Mouse (Mus musculus): ENCODE results near the gene Gm20716. TPM values are rescaled to one million over a fixed set of nuclear protein-coding genes. Genes with fewer than 3 reads are reported as not detected.

The Gm20716 gene
- not detected in 2 replicates for polyA plus RNA-seq (2012; ENCODE audit: insufficient read depth, insufficient read length, low replicate concordance, missing spikeins)

GRCm38 (mm10) chr2:168230026-168230728, at the start of gene Gm20716, which contains the start of the genes Dpm1 and Mocs3:
Gene Gm20716, minus strand, starts transcription at chr2:168230364.
Gene Dpm1, minus strand, starts transcription at chr2:168230591.
Gene Mocs3, plus strand, starts transcription at chr2:168230622.
- peak within 1 kb of the TSS; percentile 98 for H3K27ac ChIP-seq (ENCODE audit: insufficient read depth, low read depth, low read length)
- under 1% methylated on average over 73 of the region's 73 CpGs for WGBS
- H3K4me3 ChIP-seq (ENCODE audit: insufficient read depth, low read depth, low read length), result peak within 1 kb of the TSS; percentile 65
- peaks cover 16% of the 10 kb centered on the region for H3K4me1 ChIP-seq (ENCODE audit: control insufficient read depth, insufficient read depth, low read length)
- no peak for TF ChIP-seq CTCF (IDR thresholded peaks at IDR 0.05; ENCODE audit: insufficient read depth, low read depth, low read length)
- peak; percentile 83 for TF ChIP-seq POLR2A (IDR thresholded peaks at IDR 0.05; ENCODE audit: insufficient read depth, low read depth, low read length)

- TF ChIP-seq CTCF (IDR thresholded peaks at IDR 0.05; ENCODE audit: insufficient read depth, low read depth, low read length) (peak; percentile 83), POLR2A (IDR thresholded peaks at IDR 0.05; ENCODE audit: insufficient read depth, low read depth, low read length) (no peak)
- no peak overlapping the region for H3K27ac ChIP-seq (ENCODE audit: insufficient read depth, low read depth, low read length)
- H3K4me3 ChIP-seq (ENCODE audit: insufficient read depth, low read depth, low read length), result no peak overlapping the region
- H3K4me1 ChIP-seq (ENCODE audit: control insufficient read depth, insufficient read depth, low read length), result no peaks in the 10 kb centered on the region
- WGBS, result 14% methylated on average over 11 of the region's 11 CpGs
These were observed 44.3 kb upstream of the Gm20716 start for GRCm38 (mm10) chr2:168274374-168274935.

GRCm38 (mm10) chr2:168273387-168273786, 43.2 kb upstream of the Gm20716 start:
- Histone ChIP-seq H3K4me1 (ENCODE audit: control insufficient read depth, insufficient read depth, low read length) (no peaks in the 10 kb centered on the region), H3K27ac (ENCODE audit: insufficient read depth, low read depth, low read length) (no peak overlapping the region), H3K4me3 (ENCODE audit: insufficient read depth, low read depth, low read length) (no peak overlapping the region)
- WGBS, result 62% methylated on average over 9 of the region's 9 CpGs
- TF ChIP-seq POLR2A (IDR thresholded peaks at IDR 0.05; ENCODE audit: insufficient read depth, low read depth, low read length) (no peak), CTCF (IDR thresholded peaks at IDR 0.05; ENCODE audit: insufficient read depth, low read depth, low read length) (no peak)

GRCm38 (mm10) chr2:168268033-168268432, 37.9 kb upstream of the Gm20716 start:
- TF ChIP-seq POLR2A (IDR thresholded peaks at IDR 0.05; ENCODE audit: insufficient read depth, low read depth, low read length) (no peak), CTCF (IDR thresholded peaks at IDR 0.05; ENCODE audit: insufficient read depth, low read depth, low read length) (no peak)
- WGBS, result 64% methylated on average over 7 of the region's 7 CpGs
- Histone ChIP-seq H3K4me3 (ENCODE audit: insufficient read depth, low read depth, low read length) (no peak overlapping the region), H3K27ac (ENCODE audit: insufficient read depth, low read depth, low read length) (no peak overlapping the region), H3K4me1 (ENCODE audit: control insufficient read depth, insufficient read depth, low read length) (no peaks in the 10 kb centered on the region)

GRCm38 (mm10) chr2:168260900-168261299, 30.7 kb upstream of the Gm20716 start:
- no peak for TF ChIP-seq CTCF (IDR thresholded peaks at IDR 0.05; ENCODE audit: insufficient read depth, low read depth, low read length)
- TF ChIP-seq POLR2A (IDR thresholded peaks at IDR 0.05; ENCODE audit: insufficient read depth, low read depth, low read length), result no peak
- Histone ChIP-seq H3K4me1 (ENCODE audit: control insufficient read depth, insufficient read depth, low read length) (peaks cover 5% of the 10 kb centered on the region; the same call in 1 of the 2 replicates), H3K27ac (ENCODE audit: insufficient read depth, low read depth, low read length) (no peak overlapping the region), H3K4me3 (ENCODE audit: insufficient read depth, low read depth, low read length) (no peak overlapping the region)
- 77% methylated on average over 10 of the region's 10 CpGs for WGBS

- Histone ChIP-seq H3K27ac (ENCODE audit: insufficient read depth, low read depth, low read length) (no peak overlapping the region), H3K4me3 (ENCODE audit: insufficient read depth, low read depth, low read length) (no peak overlapping the region), H3K4me1 (ENCODE audit: control insufficient read depth, insufficient read depth, low read length) (peaks cover 5% of the 10 kb centered on the region; the same call in 1 of the 2 replicates)
- TF ChIP-seq POLR2A (IDR thresholded peaks at IDR 0.05; ENCODE audit: insufficient read depth, low read depth, low read length) (no peak), CTCF (IDR thresholded peaks at IDR 0.05; ENCODE audit: insufficient read depth, low read depth, low read length) (no peak)
- WGBS, result 96% methylated on average over 3 of the region's 3 CpGs
These were observed 30.0 kb upstream of the Gm20716 start for GRCm38 (mm10) chr2:168260124-168260523.

GRCm38 (mm10) chr2:168259046-168259445, 28.9 kb upstream of the Gm20716 start:
- no peak overlapping the region for H3K4me3 ChIP-seq (ENCODE audit: insufficient read depth, low read depth, low read length)
- H3K4me1 ChIP-seq (ENCODE audit: control insufficient read depth, insufficient read depth, low read length), result peaks cover 5% of the 10 kb centered on the region; the same call in 1 of the 2 replicates
- WGBS, result 89% methylated on average over 8 of the region's 8 CpGs
- H3K27ac ChIP-seq (ENCODE audit: insufficient read depth, low read depth, low read length), result no peak overlapping the region
- no peak for TF ChIP-seq CTCF (IDR thresholded peaks at IDR 0.05; ENCODE audit: insufficient read depth, low read depth, low read length)
- no peak for TF ChIP-seq POLR2A (IDR thresholded peaks at IDR 0.05; ENCODE audit: insufficient read depth, low read depth, low read length)

- H3K4me1 ChIP-seq (ENCODE audit: control insufficient read depth, insufficient read depth, low read length), result peaks cover 5% of the 10 kb centered on the region; the same call in 1 of the 2 replicates
- H3K27ac ChIP-seq (ENCODE audit: insufficient read depth, low read depth, low read length), result no peak overlapping the region
- no peak overlapping the region for H3K4me3 ChIP-seq (ENCODE audit: insufficient read depth, low read depth, low read length)
- 94% methylated on average over 4 of the region's 4 CpGs for WGBS
- no peak for TF ChIP-seq CTCF (IDR thresholded peaks at IDR 0.05; ENCODE audit: insufficient read depth, low read depth, low read length)
- no peak for TF ChIP-seq POLR2A (IDR thresholded peaks at IDR 0.05; ENCODE audit: insufficient read depth, low read depth, low read length)
These were observed 27.0 kb upstream of the Gm20716 start for GRCm38 (mm10) chr2:168257188-168257587.

GRCm38 (mm10) chr2:168256506-168256905, 26.3 kb upstream of the Gm20716 start:
- no peak overlapping the region for H3K4me3 ChIP-seq (ENCODE audit: insufficient read depth, low read depth, low read length)
- WGBS, result 82% methylated on average over 3 of the region's 3 CpGs
- peaks cover 5% of the 10 kb centered on the region; the same call in 1 of the 2 replicates for H3K4me1 ChIP-seq (ENCODE audit: control insufficient read depth, insufficient read depth, low read length)
- TF ChIP-seq CTCF (IDR thresholded peaks at IDR 0.05; ENCODE audit: insufficient read depth, low read depth, low read length) (no peak), POLR2A (IDR thresholded peaks at IDR 0.05; ENCODE audit: insufficient read depth, low read depth, low read length) (no peak)
- no peak overlapping the region for H3K27ac ChIP-seq (ENCODE audit: insufficient read depth, low read depth, low read length)

All from olfactory bulb, adult 2 months (tissue).